Mouse (Mus musculus) spleen, adult 2 months (tissue): ENCODE results near the gene Ntrk3. TPM values are rescaled to one million over a fixed set of nuclear protein-coding genes. Genes with fewer than 3 reads are reported as not detected.

Experiments
- DNase-seq, 2 experiments: peaks; one replicate each; pipeline versions ENCODE4 v3.0.0 to v3.0.0-alpha.2; 2012 to 2021; ENCODE audit warnings: low spot score in 2 of 2, low read depth in 1 of 2
- H3K27ac ChIP-seq: fragments of 200-500 bp; 2 replicates; pipeline ENCODE4 v1.5.1; 2012; ENCODE audit warnings: low read length, inconsistent platforms; ENCODE audit not compliant: insufficient read depth
- H3K27me3 ChIP-seq: fragments of 200-500 bp; 2 replicates; pipeline ENCODE4 v1.6.1; 2012; ENCODE audit warnings: mild to moderate bottlenecking, moderate library complexity, low read length, inconsistent platforms; ENCODE audit not compliant: control insufficient read depth, insufficient read depth
- H3K36me3 ChIP-seq: fragments of 200-500 bp; 2 replicates; pipeline ENCODE4 v1.6.1; 2012; ENCODE audit warnings: mild to moderate bottlenecking, low read length, inconsistent platforms; ENCODE audit not compliant: control insufficient read depth, insufficient read depth
- H3K4me1 ChIP-seq: fragments of 200-500 bp; 2 replicates; pipeline ENCODE4 v1.6.1; 2011; ENCODE audit warnings: inconsistent platforms; ENCODE audit not compliant: control insufficient read depth, insufficient read depth, insufficient read length
- H3K4me3 ChIP-seq: fragments of 200-500 bp; 2 replicates; pipeline ENCODE4 v1.5.1; 2011; ENCODE audit warnings: mild to moderate bottlenecking, inconsistent platforms; ENCODE audit not compliant: insufficient read depth, insufficient read length; ENCODE audit errors: extremely low read depth
- CTCF ChIP-seq: fragments of 200-500 bp; IDR thresholded peaks from 2 replicates; pipeline ENCODE4 v1.5.1; 2011; ENCODE audit warnings: mild to moderate bottlenecking, inconsistent platforms; ENCODE audit not compliant: insufficient read depth, insufficient read length, insufficient replicate concordance; ENCODE audit errors: extremely low read depth
- POLR2A ChIP-seq: fragments of 200-500 bp; IDR thresholded peaks from 2 replicates; pipeline ENCODE4 v1.6.1; 2011; ENCODE audit warnings: low read depth, low read length, inconsistent platforms
- WGBS: fragments of 180-500 bp; shearing (Covaris S2); methylation state at CpG from one replicate; pipeline ENCODE4 v1.1.7; 2018; 5-methylcytosine and 5-hydroxymethylcytosine counted together
- polyA plus RNA-seq: library from polyadenylated mRNA; depleted of rRNA; stranded (reverse); fragments of >200 nt; gene quantifications from 2 replicates; pipeline ENCODE4 v1.2.3, GENCODE M21; 2012

The Ntrk3 gene
- polyA plus RNA-seq, 1 experiment = 1.5 TPM

DNA sequence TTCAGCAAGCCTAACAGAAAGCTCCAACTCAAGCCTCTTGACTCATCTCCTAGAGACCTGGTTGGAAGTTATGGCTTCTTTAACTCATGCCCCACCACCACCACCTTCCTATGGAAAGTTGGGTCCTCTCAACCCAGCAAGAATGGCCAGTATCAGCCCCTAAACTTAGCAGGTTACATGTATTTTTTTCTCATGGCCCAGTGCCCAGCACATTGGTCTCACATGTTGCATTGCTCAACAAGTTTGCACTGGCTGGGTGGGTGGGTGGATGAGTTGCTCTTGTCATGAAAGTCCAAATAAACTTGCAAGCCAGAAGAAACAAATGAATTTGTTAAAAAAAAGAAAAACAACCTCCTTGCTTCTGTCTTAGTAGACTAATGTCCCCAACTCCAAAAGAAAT is 353.7 kb downstream of the Ntrk3 start:
- H3K4me3 ChIP-seq = no peak overlapping the region
- no peak overlapping the region for H3K27ac ChIP-seq
- no peaks in the 10 kb centered on the region for H3K4me1 ChIP-seq
- no peak for DNase-seq
- TF ChIP-seq POLR2A = no peak
- no peak for TF ChIP-seq CTCF
- H3K36me3 ChIP-seq = no peaks in the 10 kb centered on the region
- no peaks in the 10 kb centered on the region for H3K27me3 ChIP-seq

DNA sequence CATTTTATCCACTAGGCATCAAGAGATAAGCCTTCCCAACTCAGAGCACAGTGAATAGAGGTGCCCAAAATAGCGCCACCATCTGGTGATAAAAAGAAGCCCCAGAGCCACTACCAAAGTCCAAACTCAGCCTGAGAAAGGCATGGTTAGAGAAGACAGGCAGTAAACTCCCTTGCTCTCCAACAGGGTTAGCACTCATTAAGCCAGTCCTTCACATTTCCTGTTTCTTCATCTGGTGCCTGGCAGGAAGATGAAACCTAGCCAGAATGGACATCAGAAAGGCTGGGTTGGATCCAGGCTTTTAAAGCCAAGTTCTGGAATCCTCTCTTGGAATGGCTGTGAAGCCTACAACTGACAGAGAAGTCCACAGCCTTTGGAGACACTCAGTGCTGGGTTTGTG is 355.7 kb downstream of the Ntrk3 start:
- DNase-seq = no peak
- Histone ChIP-seq H3K4me3 (no peak overlapping the region), H3K4me1 (no peaks in the 10 kb centered on the region), H3K36me3 (no peaks in the 10 kb centered on the region), H3K27me3 (no peaks in the 10 kb centered on the region), H3K27ac (no peak overlapping the region)
- 18% methylated on average over 1 of the region's 1 CpGs for WGBS
- no peak for TF ChIP-seq POLR2A
- no peak for TF ChIP-seq CTCF

DNA sequence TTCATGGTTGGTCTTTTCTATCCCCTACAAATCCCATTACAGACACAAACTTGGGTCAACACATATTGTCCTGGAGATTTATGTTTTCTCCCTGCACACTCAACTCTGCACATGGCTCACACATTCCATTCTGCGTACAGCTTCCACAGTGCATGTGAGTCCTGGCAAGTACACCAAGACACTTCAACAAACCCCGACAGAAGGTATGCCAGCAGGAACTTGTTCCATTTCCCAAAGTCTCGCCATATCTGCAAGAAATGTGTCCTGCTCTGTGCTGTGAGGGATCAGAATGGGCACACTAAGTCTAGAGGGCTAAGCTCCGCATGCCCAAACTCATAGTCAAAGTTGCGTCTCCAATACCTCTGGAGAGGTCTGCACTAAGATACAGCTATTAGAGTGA is 358.0 kb downstream of the Ntrk3 start:
- H3K4me3 ChIP-seq = no peak overlapping the region
- H3K36me3 ChIP-seq = no peaks in the 10 kb centered on the region
- no peak overlapping the region for H3K27ac ChIP-seq
- no peaks in the 10 kb centered on the region for H3K27me3 ChIP-seq
- WGBS = 87% methylated on average over 5 of the region's 5 CpGs
- DNase-seq = no peak
- no peaks in the 10 kb centered on the region for H3K4me1 ChIP-seq
- TF ChIP-seq CTCF (no peak), POLR2A (no peak)

DNA sequence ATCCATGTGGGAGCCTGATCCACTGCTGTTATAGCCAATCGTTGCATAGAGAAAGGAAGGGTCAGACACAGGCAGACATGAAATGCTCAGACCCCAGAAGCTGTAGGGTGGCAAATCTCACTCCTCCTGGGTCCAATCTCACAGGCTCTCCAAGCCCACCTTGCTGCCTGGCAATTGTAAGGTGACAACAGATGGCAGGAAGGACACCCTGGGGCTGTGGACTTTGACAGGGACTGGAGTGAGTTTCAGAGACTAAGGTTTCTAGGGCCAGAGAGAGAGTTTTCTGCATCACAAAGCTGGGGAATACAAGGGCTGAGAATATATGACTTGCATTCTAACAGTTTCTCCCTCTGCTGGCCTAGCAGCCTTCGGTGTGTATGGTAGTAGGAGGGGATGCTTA is 359.5 kb downstream of the Ntrk3 start:
- Histone ChIP-seq H3K4me1 (no peaks in the 10 kb centered on the region), H3K27me3 (no peaks in the 10 kb centered on the region), H3K4me3 (no peak overlapping the region), H3K27ac (no peak overlapping the region), H3K36me3 (no peaks in the 10 kb centered on the region)
- no peak for DNase-seq
- TF ChIP-seq POLR2A = no peak
- TF ChIP-seq CTCF = no peak
- 80% methylated on average over 2 of the region's 2 CpGs for WGBS

DNA sequence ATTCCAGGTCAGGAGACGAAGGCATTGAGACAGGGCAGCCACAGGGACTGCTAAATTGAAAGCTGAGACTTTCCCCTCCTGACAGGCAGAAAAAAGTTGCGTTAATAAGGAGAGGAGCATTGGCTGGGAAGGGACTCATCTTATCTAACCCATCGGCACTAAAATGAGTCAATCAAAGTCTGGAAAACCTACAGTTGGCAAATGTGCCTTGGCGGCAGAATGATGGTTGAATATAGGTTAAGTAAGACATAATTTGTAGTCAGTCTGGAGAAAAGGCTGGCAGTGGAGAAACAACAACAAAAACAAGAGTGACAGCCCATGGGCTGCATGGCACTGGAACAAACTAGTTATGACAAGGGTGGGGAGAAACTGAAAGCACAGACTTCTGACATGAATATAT is 360.9 kb downstream of the Ntrk3 start:
- Histone ChIP-seq H3K27ac (no peak overlapping the region), H3K36me3 (no peaks in the 10 kb centered on the region), H3K4me3 (no peak overlapping the region), H3K27me3 (no peaks in the 10 kb centered on the region), H3K4me1 (no peaks in the 10 kb centered on the region)
- TF ChIP-seq CTCF (no peak), POLR2A (no peak)
- WGBS = 80% methylated on average over 4 of the region's 4 CpGs
- no peak for DNase-seq

DNA sequence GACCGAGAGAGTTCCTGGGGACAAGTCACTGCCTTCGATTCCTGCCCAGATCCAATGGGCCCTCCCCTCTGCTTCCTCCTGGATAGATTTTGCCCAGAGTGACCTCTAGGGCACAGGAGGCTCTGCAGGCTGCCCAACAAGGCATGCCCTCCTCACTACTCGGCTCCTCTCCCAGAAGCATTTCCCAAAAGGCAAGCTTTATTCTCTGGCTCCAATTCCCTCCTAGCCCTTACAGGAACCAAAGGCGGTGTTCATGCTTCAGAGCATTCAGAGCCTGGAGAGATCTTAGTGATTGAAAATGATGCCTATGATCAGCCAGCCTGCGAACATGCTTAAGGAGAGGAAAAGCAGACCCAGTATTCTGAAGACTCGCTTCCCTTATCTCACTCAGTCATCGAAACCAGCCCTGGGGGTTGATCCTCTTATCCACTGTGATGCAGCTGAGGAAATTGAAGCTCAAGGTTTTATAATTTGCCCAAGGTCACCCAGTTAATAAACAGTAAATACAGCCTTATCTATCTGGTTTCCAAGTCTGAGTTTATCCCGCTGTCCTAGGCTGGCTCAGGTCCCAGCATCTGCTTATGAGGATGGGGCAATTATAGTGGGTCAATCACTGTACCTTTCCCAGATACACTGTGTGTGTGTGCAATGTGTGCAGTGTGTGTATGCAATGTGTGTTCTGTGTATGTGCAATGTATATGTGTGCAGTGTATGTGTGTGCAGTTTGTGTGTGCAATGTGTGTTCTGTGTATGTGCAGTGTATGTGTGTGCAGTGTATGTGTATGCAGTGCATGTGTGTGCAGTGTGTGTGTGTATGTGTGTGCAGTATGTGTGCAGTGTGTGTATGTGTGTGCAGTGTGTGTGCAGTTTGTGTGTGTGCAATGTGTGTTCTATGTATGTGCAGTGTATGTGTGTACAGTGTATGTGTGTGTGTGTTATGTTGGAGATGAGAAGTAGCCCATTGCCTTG is 376.2 kb downstream of the Ntrk3 start:
- WGBS = 83% methylated on average over 8 of the region's 8 CpGs

DNA sequence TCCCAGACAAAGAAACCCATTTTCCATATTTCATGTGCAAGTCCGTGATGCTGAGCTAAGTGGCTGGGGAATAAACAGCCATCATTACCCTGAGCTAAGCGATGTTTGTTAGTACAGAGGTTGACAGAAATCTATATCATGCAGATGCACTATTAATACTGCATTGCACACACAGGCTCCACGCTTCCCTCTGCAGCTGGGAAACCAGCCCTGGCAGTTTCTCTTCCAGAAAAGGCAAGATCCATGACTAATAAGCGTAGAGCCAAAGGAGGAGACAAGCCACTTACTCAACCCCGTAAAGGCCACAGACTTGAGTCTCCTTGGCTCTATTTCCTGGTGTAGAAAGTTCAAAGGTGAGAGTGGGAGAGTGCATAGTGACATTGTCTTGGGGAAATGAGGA is 390.3 kb downstream of the Ntrk3 start:
- WGBS = 82% methylated on average over 5 of the region's 5 CpGs
- H3K4me1 ChIP-seq = no peaks in the 10 kb centered on the region
- H3K4me3 ChIP-seq = no peak overlapping the region
- H3K36me3 ChIP-seq = no peaks in the 10 kb centered on the region
- DNase-seq = no peak
- H3K27ac ChIP-seq = no peak overlapping the region
- no peaks in the 10 kb centered on the region for H3K27me3 ChIP-seq
- TF ChIP-seq POLR2A (no peak), CTCF (no peak)

More for the DNA sequence above, 376.2 kb downstream of the Ntrk3 start:
- Histone ChIP-seq H3K4me3 (no peak overlapping the region), H3K27ac (no peak overlapping the region), H3K27me3 (no peaks in the 10 kb centered on the region), H3K36me3 (no peaks in the 10 kb centered on the region), H3K4me1 (no peaks in the 10 kb centered on the region)
- TF ChIP-seq CTCF (no peak), POLR2A (no peak)
- no peak for DNase-seq
